Mouse (Mus musculus) urinary bladder, postnatal 4 days (tissue): ENCODE measurements at regions not wholly inside any gene's neighbourhood (a gene's known extent, or its start where the extent isn't known, plus 50 kb on each side); places are given as distances from the start of the nearest gene placed in this dataset.

Experiments
- DNase-seq, 2 experiments: peaks; one replicate each; pipeline ENCODE4 v3.0.0; 2021 to 2022; ENCODE audit warnings: low spot score in 2 of 2

DNA sequence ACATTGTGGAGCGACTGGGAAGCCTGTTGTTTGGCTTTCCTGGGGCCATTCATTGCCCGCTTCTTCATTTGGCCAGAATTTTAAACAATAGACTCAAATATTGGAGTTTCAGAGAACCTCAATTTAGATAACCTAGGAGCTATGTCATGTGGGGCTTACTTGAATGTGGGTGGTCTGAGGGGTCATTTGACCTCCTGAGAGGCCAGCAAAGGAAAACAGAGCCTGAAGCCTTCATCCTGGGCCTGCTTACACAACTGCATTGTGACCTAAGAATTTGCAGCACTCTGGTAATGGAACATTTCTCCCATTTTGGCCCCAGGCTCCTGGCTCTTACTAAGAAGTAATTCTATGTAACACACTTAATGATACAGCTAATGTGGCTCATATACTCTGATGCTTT, 348.2 kb downstream of the Fat4 start:
- no peak for DNase-seq

DNA sequence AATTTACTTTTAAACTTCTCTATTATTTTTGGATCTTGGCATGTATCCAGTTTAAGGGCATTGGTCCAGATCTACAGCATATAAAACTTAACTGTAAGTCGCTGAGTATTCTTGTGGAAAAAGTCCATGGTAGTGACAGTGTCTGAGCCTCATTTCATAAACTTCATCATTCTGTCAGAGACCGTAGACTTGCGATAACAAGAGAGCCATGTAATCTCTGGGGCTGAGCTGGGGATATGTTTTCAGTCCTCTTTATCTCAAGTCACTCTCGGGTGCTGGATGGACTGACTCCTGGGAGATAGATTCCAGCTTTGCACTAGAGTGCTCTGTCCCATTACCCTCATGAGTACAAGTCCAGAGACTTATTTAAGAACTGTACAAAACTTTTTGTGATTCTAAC, 362.0 kb downstream of the Fat4 start:
- DNase-seq: no peak

- no peak for DNase-seq
Observed at GRCm38 (mm10) chr3:39249224-39249892, 362.6 kb downstream of the Fat4 start.

- DNase-seq: no peak
Observed at GRCm38 (mm10) chr3:39253076-39253475, 366.3 kb downstream of the Fat4 start.

DNA sequence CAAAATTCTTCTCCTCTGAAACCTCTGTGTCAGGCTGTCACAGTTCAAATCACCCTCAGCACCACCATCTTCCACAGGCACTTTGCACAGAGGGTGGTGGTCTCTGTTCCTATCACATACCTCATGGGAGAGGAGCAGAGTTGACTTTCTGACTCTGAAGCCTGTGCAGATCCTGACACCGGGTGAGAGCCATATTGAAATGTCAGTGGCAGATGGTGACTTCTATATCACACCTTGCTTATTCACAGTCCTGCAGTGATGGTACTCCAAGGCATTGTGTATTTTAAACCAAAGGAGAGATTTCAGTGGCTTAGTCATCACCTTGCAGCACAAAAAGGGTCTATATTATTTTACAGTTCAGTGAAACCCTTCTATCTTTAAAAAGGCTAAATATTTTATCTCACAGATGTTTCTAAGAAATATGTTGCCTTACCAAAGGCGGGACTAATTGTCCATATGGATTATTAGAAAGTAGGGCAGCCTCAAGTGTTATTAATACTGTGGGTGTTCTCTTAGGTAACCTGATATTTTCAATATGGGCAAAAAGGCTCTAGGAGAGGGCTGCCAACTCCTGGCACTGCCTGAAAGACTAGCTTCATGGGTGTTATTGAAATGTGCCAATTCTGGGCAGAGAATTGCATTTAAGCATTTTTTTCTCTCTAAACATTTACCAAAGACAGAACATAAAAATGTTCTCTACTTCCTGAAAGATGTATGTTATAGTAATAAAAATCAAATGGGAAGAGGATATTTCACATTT, 378.1 kb downstream of the Fat4 start:
- DNase-seq: no peak

- no peak for DNase-seq
Observed at GRCm38 (mm10) chr3:39265606-39266005, 378.9 kb downstream of the Fat4 start.

DNA sequence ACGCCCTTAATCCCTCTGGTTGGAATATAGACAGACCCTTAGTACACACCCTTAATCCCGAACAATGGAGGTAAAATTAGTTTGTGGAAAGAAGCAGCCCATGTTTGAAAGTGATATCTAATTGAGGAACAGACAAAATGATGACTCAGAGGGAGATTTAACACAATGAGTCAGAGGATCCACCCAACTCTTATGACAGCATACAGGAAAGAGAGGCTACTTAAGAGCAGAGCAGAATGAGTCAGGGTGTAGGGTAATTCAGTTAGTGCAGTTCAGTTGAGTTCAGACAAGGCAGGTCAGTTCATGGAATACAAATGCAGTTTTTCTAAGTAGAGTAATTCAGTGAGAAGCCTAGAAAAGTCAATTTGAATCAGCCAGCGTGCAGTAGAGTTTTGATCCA, 382.6 kb downstream of the Fat4 start:
- no peak for DNase-seq

DNA sequence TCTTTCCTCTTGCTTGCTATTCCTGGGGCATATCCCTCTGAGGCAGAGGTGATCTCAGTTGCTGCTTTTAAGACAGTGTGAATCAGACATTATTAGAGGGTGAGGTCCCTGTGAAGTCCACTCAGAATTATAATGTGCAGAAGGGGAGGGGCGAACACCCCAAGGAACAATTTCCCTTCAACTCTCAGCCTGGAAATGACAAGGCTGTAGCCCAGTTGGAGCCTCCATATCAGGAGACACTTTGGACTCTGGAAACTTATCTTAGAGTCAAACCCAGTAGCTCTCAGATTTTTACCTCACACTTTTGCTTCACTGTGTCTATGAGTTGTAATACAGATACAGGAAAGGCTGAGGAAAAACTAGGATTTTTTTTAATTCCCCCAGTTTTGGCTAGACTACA, 385.9 kb downstream of the Fat4 start:
- no peak for DNase-seq

GRCm38 (mm10) chr3:39276897-39277296, 390.2 kb downstream of the Fat4 start:
- DNase-seq: no peak

DNA sequence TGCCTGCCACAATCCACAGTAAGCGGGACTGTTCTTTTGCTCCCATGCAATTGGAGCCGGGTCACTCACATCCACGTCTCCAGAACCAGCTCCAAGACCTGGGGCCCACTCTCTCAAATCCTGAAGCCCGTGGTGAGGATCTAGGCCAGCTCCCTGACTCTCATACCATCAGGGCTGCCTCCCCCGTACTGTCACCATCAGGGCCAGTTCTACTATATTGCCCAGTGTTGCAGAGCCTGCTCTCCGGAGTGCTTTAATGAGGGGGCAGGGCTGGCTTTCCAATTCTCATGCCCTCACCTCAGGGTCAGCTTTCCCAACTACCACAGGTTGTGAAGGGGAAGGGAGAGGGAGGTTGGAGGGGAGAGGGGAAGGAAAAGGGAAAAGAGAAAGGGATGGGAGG, 390.6 kb downstream of the Fat4 start:
- DNase-seq: no peak

- no peak for DNase-seq
Observed at GRCm38 (mm10) chr3:39295255-39295654, 408.5 kb downstream of the Fat4 start.

DNA sequence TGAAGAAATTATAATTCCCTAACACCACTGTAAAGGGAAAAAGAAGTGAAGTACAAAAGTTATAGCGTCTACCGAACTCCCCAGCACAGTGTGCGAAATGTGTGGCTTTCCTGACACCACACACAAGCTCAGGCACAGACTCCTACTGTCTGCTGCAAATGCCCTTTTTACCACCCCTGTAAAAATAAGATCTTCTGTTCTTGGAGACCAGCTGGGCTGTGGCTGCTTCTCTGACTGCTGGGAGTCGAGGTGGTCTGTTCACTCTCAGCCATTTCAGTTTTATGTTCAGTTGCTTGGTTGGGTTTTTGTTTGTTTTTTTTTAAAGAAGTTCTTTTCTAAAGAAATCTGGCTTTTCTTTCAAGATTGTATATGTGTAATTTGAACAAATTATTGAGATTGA, 409.5 kb downstream of the Fat4 start:
- DNase-seq: no peak

GRCm38 (mm10) chr3:39309487-39309886, 422.7 kb downstream of the Fat4 start:
- DNase-seq: no peak

DNA sequence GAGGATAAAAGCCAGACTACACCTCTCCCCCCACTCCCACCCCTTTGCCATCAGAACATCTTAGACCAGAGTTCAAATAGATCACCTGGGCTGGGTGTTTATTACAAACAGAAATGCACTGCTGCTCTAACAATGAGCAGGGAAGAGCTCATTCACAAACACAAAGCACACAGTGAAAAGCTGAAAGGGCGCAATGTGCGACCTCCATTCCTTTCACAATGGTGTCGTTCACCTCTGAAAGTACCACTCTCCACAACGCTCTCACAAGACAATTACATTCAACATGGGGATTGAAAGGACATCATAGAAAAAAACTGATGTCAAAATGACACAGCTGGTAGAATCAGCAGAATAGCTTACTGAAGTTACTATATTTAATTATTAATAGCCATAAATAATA, 426.8 kb downstream of the Fat4 start:
- DNase-seq: no peak

DNA sequence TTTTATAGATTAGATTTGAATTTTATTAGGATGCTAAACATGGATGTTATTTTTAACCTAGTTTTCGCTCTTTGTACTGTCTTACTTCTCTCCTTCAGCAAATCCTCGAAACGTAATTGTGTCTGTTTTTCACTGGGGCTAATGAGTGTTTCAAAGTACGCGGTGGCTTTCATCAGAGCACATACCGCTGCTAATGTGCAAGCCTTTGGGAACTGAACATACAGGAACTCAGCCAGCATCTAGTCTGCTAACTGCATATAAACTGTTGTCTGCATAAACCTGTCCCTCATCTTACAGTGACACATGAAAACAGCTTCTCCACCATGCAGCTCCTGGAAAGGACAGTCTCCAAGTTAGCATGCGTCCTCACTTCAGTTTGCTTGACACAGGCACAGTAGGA, 434.1 kb downstream of the Fat4 start:
- DNase-seq: no peak

GRCm38 (mm10) chr3:39322225-39322624, 435.5 kb downstream of the Fat4 start:
- no peak for DNase-seq

GRCm38 (mm10) chr3:39335612-39336230, 449.0 kb downstream of the Fat4 start:
- DNase-seq: no peak

GRCm38 (mm10) chr3:39341161-39341687, 454.5 kb downstream of the Fat4 start:
- no peak for DNase-seq

DNA sequence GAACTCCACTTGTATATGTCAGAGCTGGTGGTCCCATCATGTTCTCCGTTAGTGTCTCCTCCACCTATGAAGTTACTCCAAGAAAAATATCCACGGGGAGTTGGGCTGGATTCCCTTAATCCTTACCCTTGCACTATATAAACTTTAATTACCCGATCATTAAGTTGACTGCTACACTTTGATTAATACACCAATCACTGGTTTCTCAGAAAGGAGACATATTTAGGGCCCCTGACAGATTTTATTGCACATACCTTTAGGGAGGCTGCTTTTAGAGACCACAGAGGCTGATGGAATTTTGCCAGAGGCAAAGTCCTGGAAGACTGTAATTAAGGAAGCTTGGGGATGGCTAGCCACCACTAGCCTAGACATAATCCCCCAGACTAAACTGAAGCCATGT, 457.3 kb downstream of the Fat4 start:
- DNase-seq: no peak

DNA sequence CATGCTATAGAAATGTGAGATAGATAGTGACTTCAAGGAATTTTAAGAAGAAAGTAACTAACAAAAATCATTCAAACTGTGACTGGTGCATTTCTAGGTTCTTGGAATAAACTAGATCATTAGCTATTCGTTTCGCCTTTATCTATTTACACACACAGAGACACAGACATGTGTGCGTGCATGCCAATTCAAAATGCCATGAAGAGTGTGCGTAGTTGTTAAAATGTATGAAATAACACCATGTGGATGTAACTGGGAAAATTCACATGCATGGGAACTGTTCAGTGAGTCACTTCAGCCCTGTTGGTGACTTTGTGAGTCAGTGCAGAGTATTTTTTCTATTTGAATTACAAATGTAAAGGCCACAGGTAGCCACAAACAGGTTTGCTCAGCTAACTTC, 460.8 kb downstream of the Fat4 start:
- DNase-seq: no peak

GRCm38 (mm10) chr3:39357012-39357411, 470.3 kb downstream of the Fat4 start:
- DNase-seq: no peak

GRCm38 (mm10) chr3:39360278-39360677, 473.5 kb downstream of the Fat4 start:
- no peak for DNase-seq

- DNase-seq: no peak
Observed at GRCm38 (mm10) chr3:39370926-39371325, 484.2 kb downstream of the Fat4 start.
